Mouse (Mus musculus) cerebral cortex, adult 2 months (tissue): ENCODE results near the gene Rab8b.

Experiments used
- WGBS: fragments of 180-500 bp; shearing (Covaris S2); methylation state at CpG from one replicate; pipeline ENCODE4 v1.1.7; 2018; 5-methylcytosine and 5-hydroxymethylcytosine counted together

Rab8b gene

GRCm38 (mm10) chr9:66919382-66919971 lies at the start of gene Rab8b:
Rab8b (minus strand) TSS chr9:66919687.
- under 1% methylated on average over 47 of the region's 49 CpGs for WGBS

GRCm38 (mm10) chr9:66967492-66967891 lies 48.0 kb upstream of the Rab8b start:
- 83% methylated on average over 8 of the region's 8 CpGs for WGBS

GRCm38 (mm10) chr9:66961478-66961877 lies 42.0 kb upstream of the Rab8b start:
- WGBS, result 55% methylated on average over 3 of the region's 3 CpGs

- WGBS, result 98% methylated on average over 3 of the region's 3 CpGs
Measured at GRCm38 (mm10) chr9:66957451-66957850, 38.0 kb upstream of the Rab8b start.

GRCm38 (mm10) chr9:66952886-66953285 lies 33.4 kb upstream of the Rab8b start:
- WGBS, result 63% methylated on average over 2 of the region's 2 CpGs

GRCm38 (mm10) chr9:66952321-66952720 lies 32.8 kb upstream of the Rab8b start:
- WGBS, result 76% methylated on average over 8 of the region's 8 CpGs

- WGBS, result 95% methylated on average over 2 of the region's 2 CpGs
Measured at GRCm38 (mm10) chr9:66948536-66948935, 29.0 kb upstream of the Rab8b start.

- under 1% methylated on average over 77 of the region's 77 CpGs for WGBS
Measured at GRCm38 (mm10) chr9:66945647-66946641, 26.5 kb upstream of the Rab8b start, which contains the start of gene Rps27l. Rps27l (plus strand) TSS chr9:66946086.

- 15% methylated on average over 4 of the region's 4 CpGs for WGBS
Measured at GRCm38 (mm10) chr9:66945161-66945560, 25.7 kb upstream of the Rab8b start.

GRCm38 (mm10) chr9:66938836-66939235 lies 19.3 kb upstream of the Rab8b start:
- WGBS, result 7% methylated on average over 4 of the region's 4 CpGs

GRCm38 (mm10) chr9:66937507-66937906 lies 18.0 kb upstream of the Rab8b start:
- 54% methylated on average over 8 of the region's 8 CpGs for WGBS

GRCm38 (mm10) chr9:66933869-66934808 lies 14.7 kb upstream of the Rab8b start:
- 69% methylated on average over 19 of the region's 19 CpGs for WGBS

- 89% methylated on average over 7 of the region's 7 CpGs for WGBS
Measured at GRCm38 (mm10) chr9:66930351-66930750, 10.9 kb upstream of the Rab8b start.

- WGBS, result 75% methylated on average over 8 of the region's 8 CpGs
Measured at GRCm38 (mm10) chr9:66927696-66928402, 8.4 kb upstream of the Rab8b start.

GRCm38 (mm10) chr9:66925853-66926252 lies 6.4 kb upstream of the Rab8b start:
- WGBS, result 95% methylated on average over 3 of the region's 3 CpGs

GRCm38 (mm10) chr9:66922076-66922475 lies 2.6 kb upstream of the Rab8b start:
- 94% methylated on average over 1 of the region's 1 CpGs for WGBS

GRCm38 (mm10) chr9:66920488-66921279 lies 1.2 kb upstream of the Rab8b start:
- 18% methylated on average over 6 of the region's 6 CpGs for WGBS

GRCm38 (mm10) chr9:66919981-66920380 lies 494 bp upstream of the Rab8b start:
- WGBS, result 1% methylated on average over 14 of the region's 14 CpGs

- 1% methylated on average over 27 of the region's 27 CpGs for WGBS
Measured at GRCm38 (mm10) chr9:66918672-66919330, 686 bp downstream of the Rab8b start.

- 66% methylated on average over 1 of the region's 1 CpGs for WGBS
Measured at GRCm38 (mm10) chr9:66917892-66918255, 1.6 kb downstream of the Rab8b start.
